Mouse (Mus musculus) hindbrain, embryonic 14.5 days (tissue): ENCODE results near the gene Tnfsf12. TPM values are rescaled to one million over a fixed set of nuclear protein-coding genes. Genes with fewer than 3 reads are reported as not detected.
"Not testable (repeated sequence)": the region's sequence is repeated elsewhere in the genome, so short reads cannot be mapped to it uniquely, and the experiment has no call there.

Experiments used
- ATAC-seq: fragments of 200-750 bp; cut with Nextera tagmentation; 2 replicates; pipeline ENCODE4 v1.8.0; 2017; ENCODE audit warnings: moderate number of reproducible peaks, mild to moderate bottlenecking, moderate TSS enrichment, moderate library complexity; ENCODE audit not compliant: low FRiP score
- DNase-seq: peaks from one replicate; pipeline ENCODE4 v3.0.0-alpha.2; 2015; ENCODE audit warnings: low spot score
- H3K27ac ChIP-seq: fragments of 300-500 bp; sonication (generic); 2 replicates; pipeline ENCODE4 v1.5.1; 2014; ENCODE audit warnings: mild to moderate bottlenecking, moderate library complexity
- H3K27me3 ChIP-seq: fragments of 300-500 bp; sonication (generic); 2 replicates; pipeline ENCODE4 v1.6.1; 2014; ENCODE audit warnings: mild to moderate bottlenecking, low read length, mixed read lengths; ENCODE audit not compliant: control insufficient read depth, insufficient read depth
- H3K36me3 ChIP-seq: fragments of 300-500 bp; sonication (generic); replicated peaks from 2 replicates; pipeline ENCODE4 v1.6.1; 2014; ENCODE audit not compliant: control insufficient read depth, insufficient read depth
- H3K4me1 ChIP-seq: fragments of 300-500 bp; sonication (generic); replicated peaks from 2 replicates; pipeline ENCODE4 v1.6.1; 2014; ENCODE audit warnings: antibody characterized with exemption, low read length, mixed read lengths; ENCODE audit not compliant: control insufficient read depth, insufficient read depth
- H3K4me2 ChIP-seq: fragments of 300-500 bp; sonication (generic); replicated peaks from 2 replicates; pipeline ENCODE4 v1.6.1; 2014; ENCODE audit warnings: mild to moderate bottlenecking, moderate library complexity
- H3K4me3 ChIP-seq: fragments of 300-500 bp; sonication (generic); replicated peaks from 2 replicates; pipeline ENCODE4 v1.5.1; 2014; ENCODE audit warnings: mild to moderate bottlenecking, low read length
- H3K9ac ChIP-seq: fragments of 300-500 bp; sonication (generic); 2 replicates; pipeline ENCODE4 v1.6.1; 2014
- H3K9me3 ChIP-seq: fragments of 300-500 bp; sonication (generic); 2 replicates; pipeline ENCODE4 v1.6.1; 2016; ENCODE audit warnings: low read length; ENCODE audit not compliant: control insufficient read depth
- WGBS: fragments of 180-500 bp; shearing (Covaris S2); extraction: QIAGEN DNeasy Blood & Tissue Kit; methylation state at CpG from one replicate; pipeline ENCODE4 v1.1.7; 2014; 5-methylcytosine and 5-hydroxymethylcytosine counted together
- polyA plus RNA-seq: library from polyadenylated mRNA; unstranded; fragments of >200 nt; fragmentation: Nextera tagmentation; extraction: Ambion mirVana; gene quantifications from 2 replicates; pipeline ENCODE4 v1.2.1, GENCODE M21; 2014

Tnfsf12 gene
- polyA plus RNA-seq, 1 experiment from 2014 or later = 4.2 TPM

DNA sequence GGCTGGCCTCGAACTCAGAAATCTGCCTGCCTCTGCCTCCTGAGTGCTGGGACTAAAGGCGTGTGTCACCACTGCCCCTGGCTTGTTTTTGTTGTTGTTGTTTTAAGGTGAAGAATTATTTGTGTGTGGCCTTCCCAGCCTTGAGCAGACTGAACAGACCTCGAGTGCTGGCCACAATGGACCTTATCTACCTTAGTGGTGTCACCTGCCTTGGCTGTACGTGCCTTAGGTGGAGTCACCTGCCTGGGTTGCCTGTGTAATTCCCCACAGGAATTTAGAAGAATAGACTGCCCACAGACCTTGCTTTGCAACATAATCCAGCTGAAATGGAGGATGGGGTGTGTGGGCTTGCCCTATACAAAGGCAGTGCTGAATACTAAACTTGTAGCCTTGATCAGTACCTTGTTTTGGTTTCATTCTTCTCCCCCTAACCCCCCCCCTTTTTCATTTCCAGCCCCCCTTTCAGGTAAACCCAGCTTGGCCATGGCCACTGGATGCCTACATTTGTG lies 12.3 kb upstream of the Tnfsf12 start:
- no peak overlapping the region for H3K9ac ChIP-seq
- WGBS = 88% methylated on average over 4 of the region's 4 CpGs

DNA sequence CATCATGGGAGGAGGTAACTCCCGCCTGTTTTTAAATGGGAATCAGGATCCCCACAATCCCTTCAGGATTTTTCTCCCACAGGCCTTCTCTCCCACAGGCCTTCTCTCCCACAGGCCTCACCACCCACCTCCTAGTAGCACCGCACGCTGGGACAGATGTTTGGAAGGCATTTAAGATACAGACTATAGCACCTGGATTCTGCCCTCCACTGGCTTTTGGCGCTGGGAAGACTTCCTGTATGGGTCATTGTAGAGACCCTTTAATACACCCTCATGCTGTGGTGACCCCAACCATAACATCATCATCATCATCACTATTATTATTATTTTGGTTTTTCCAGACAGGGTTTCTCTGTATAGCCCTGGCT lies 11.8 kb upstream of the Tnfsf12 start:
- Histone ChIP-seq H3K9ac (no peak overlapping the region), H3K27me3 (no peaks in the 10 kb centered on the region), H3K27ac (no peak overlapping the region), H3K4me1 (no peaks in the 10 kb centered on the region), H3K4me2 (no peak overlapping the region), H3K9me3 (no peaks in the 10 kb centered on the region), H3K4me3 (no peak overlapping the region), H3K36me3 (no peaks in the 10 kb centered on the region)
- DNase-seq (no peak), ATAC-seq (no peak)
- 92% methylated on average over 4 of the region's 4 CpGs for WGBS

More for the DNA sequence above, 12.3 kb upstream of the Tnfsf12 start:
- H3K4me2 ChIP-seq = no peak overlapping the region
- ATAC-seq (no peak), DNase-seq (no peak)
- H3K9me3 ChIP-seq = no peaks in the 10 kb centered on the region
- no peaks in the 10 kb centered on the region for H3K27me3 ChIP-seq
- no peaks in the 10 kb centered on the region for H3K36me3 ChIP-seq
- H3K4me3 ChIP-seq = no peak overlapping the region
- H3K4me1 ChIP-seq = no peaks in the 10 kb centered on the region
- no peak overlapping the region for H3K27ac ChIP-seq

DNA sequence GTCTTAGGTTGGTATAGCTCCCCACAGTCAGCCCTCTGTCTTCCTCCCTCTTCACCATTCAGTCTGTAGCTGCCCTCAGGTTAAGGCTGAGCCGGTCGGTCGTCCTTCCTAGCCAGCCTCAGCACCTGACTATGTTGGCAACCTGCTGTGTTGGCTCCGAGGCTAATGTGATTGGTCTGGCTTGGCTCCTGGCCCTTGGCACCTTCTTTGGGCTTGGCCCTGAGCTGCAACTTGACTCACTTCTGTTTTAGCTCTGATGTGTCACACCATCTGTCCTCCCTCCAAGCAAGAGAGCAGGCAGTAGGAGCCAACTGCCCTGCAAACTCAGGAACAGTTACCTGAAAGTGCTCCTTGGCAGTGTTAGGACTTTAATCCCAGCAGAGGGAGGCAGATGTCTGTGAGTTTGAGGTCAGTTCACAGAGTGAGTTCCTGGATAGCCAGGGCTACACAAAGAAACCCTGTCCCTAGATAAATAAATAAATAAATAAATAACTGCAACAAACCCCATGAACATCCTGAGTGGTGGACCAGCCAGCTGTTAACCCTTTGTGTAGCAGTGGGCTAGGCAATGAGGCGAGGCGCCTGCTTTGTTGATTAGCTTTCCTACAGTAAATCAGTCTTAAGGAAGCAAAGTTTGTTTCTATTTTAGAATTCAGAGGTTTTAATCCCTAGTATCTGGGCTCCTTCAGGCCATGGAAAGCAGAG lies 11.3 kb upstream of the Tnfsf12 start:
- H3K27me3 ChIP-seq = no peaks in the 10 kb centered on the region
- H3K27ac ChIP-seq = no peak overlapping the region
- no peak overlapping the region for H3K9ac ChIP-seq
- no peaks in the 10 kb centered on the region for H3K9me3 ChIP-seq
- H3K4me3 ChIP-seq = no peak overlapping the region
- H3K4me2 ChIP-seq = no peak overlapping the region
- ATAC-seq = no peak
- WGBS = 50% methylated on average over 6 of the region's 6 CpGs
- H3K36me3 ChIP-seq = no peaks in the 10 kb centered on the region
- H3K4me1 ChIP-seq = no peaks in the 10 kb centered on the region
- no peak for DNase-seq

DNA sequence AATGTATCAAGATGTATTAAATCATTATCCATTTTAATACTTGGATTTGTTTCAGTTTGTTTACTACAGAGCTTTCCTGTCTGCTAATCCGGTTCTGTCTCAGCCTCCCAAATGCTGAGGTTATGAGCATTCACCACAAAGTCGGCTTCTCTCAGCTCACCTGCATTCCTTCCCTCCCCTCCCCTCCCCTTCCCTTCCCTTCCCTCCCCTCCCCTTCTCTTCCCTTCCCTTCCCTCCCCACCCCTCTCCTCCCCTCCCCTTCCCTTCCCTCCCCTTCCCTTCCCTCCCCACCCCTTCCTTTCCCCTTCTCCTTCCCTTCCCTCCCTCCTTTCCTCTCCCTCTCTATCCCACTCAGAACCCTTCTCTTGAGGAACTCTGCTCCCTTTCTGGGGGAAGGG lies 9.0 kb upstream of the Tnfsf12 start:
- Histone ChIP-seq H3K27me3 (no peaks in the 10 kb centered on the region), H3K4me3 (no peak overlapping the region), H3K4me1 (no peaks in the 10 kb centered on the region), H3K9ac (no peak overlapping the region), H3K9me3 (no peaks in the 10 kb centered on the region), H3K27ac (no peak overlapping the region), H3K36me3 (no peaks in the 10 kb centered on the region), H3K4me2 (no peak overlapping the region)
- 57% methylated on average over 2 of the region's 2 CpGs for WGBS
- DNase-seq (no peak), ATAC-seq (no peak)

DNA sequence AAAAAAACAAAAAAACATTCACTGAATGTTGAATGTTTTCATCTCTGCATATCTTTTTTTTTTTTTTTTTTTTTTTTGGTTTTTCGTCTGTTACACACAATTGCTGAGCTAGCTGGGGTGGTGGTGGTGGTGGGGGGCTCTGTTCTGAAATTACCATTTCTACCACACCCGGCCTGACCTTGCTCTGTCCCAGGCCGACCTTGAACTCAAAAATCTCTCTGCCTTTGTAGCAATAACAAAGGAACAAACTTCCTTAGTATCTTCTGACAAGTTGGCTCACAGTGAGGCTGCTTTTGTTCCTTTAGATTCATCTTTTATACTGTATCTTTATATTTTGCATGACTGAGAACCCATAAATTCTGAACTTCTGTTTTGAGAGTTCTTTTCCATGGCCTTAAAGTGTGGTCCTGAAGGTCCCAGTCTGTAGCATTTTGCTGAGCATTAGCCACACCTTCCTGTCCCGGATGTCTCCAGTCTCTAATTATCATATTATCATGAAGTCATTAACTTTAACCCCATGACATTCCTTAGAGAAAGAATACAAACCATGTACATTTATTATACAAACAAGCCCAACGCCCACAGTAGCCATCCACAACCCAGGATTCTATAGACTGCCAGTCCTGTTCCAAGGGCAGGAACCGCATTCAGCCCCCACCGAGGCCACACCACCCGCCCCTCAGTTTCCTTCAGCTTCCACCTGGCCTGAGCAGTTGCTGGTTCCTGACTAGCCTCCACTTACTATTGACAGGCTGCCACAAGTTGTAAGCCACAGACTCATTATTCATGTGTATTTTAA lies 8.4 kb upstream of the Tnfsf12 start:
- Histone ChIP-seq H3K36me3 (no peaks in the 10 kb centered on the region), H3K27me3 (no peaks in the 10 kb centered on the region), H3K4me2 (no peak overlapping the region), H3K27ac (no peak overlapping the region), H3K4me3 (no peak overlapping the region), H3K9me3 (no peaks in the 10 kb centered on the region), H3K4me1 (no peaks in the 10 kb centered on the region), H3K9ac (no peak overlapping the region)
- no peak for DNase-seq
- 67% methylated on average over 8 of the region's 8 CpGs for WGBS
- no peak for ATAC-seq

DNA sequence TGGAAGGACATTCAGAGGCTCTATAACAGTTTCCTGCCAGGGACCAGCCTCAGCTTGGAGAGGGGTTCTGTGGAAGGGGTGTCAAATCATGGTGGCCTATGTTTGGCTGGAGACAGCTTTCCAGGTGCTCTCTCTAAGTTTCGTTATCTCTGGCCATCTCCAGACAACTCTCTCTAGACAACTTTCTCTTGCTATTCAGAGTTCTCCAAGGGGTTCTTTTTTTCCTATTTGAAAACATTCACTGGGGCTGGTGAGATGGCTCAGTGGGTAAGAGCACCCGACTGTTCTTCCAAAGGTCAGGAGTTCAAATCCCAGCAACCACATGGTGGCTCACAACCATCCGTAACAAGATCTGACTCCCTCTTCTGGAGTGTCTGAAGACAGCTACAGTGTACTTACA lies 7.7 kb upstream of the Tnfsf12 start:
- not testable (repeated sequence) for H3K4me3 ChIP-seq, H3K27me3 ChIP-seq, H3K4me2 ChIP-seq, H3K4me1 ChIP-seq, ATAC-seq, H3K27ac ChIP-seq, H3K9me3 ChIP-seq, H3K9ac ChIP-seq, DNase-seq, H3K36me3 ChIP-seq
- 56% methylated on average over 2 of the region's 3 CpGs for WGBS

DNA sequence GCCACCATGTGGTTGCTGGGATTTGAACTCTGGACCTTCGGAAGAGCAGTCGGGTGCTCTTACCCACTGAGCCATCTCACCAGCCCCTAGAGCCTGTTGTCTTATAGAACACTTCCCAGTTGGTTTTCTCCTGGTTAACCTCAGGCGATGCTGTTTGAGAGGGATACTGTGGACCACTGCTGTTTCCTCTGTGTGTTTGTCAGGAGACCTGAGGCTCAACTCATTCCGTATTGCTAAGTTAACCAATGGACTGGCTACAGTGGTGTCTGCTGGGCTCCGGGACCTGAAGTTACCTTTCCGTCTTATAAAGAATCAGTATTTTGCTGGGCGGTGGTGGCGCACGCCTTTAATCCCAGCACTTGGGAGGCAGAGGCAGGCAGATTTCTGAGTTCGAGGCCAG lies 7.2 kb upstream of the Tnfsf12 start:
- H3K27ac ChIP-seq, H3K4me1 ChIP-seq, H3K9ac ChIP-seq, H3K4me2 ChIP-seq, ATAC-seq, DNase-seq, H3K36me3 ChIP-seq, H3K4me3 ChIP-seq, H3K27me3 ChIP-seq, H3K9me3 ChIP-seq: not testable (repeated sequence)
- WGBS = 95% methylated on average over 10 of the region's 10 CpGs

DNA sequence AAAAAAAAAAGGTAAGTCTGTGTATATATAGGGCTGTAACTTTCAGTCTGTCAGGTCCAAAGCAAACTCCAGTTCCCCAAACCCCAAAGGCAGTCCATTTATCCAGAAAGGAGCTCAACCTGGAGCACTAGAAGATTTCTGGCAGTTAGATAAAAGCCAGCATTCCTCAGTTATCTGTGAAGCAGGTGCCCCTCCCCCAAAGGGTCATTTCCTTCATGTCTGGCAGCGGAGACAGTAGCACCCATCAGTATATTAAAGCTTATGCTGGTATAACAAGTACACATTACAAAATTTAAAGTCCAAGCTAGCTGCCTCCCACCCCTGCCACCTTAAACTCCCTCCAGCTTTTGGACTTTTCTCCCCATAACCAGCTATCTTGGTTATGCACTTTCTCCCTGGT lies 3.9 kb upstream of the Tnfsf12 start:
- no peak overlapping the region for H3K9ac ChIP-seq
- WGBS = 81% methylated on average over 1 of the region's 1 CpGs
- no peak for ATAC-seq

DNA sequence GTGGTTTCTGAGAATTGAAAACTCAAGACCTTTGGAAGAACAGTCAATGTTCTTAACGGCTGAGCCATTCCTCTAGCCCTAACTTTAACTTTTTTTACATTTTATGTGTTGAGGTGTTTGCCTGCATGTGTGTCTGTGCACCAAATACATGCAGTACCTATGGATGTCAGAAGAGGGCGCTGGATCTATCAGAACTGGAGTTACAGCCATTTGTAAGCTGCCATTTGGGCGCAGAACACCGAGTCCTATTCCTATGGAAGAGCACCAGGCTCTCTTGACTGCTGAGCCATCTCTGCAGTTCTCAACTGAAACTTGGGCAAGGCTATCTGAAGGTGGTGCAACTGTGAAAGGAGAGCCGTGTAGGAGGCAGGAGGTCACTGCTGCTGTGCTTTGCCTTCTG lies 2.9 kb upstream of the Tnfsf12 start:
- Histone ChIP-seq H3K9me3 (no peaks in the 10 kb centered on the region), H3K27me3 (no peaks in the 10 kb centered on the region), H3K36me3 (no peaks in the 10 kb centered on the region), H3K4me1 (peaks cover 3% of the 10 kb centered on the region; the same call in 1 of the 2 replicates), H3K27ac (no peak overlapping the region), H3K9ac (no peak overlapping the region), H3K4me2 (no peak overlapping the region), H3K4me3 (no peak overlapping the region)
- no peak for ATAC-seq
- DNase-seq = no peak
- WGBS = 71% methylated on average over 5 of the region's 5 CpGs

More for the DNA sequence above, 3.9 kb upstream of the Tnfsf12 start:
- DNase-seq = no peak
- H3K27ac ChIP-seq = no peak overlapping the region
- H3K36me3 ChIP-seq = no peaks in the 10 kb centered on the region
- no peaks in the 10 kb centered on the region for H3K27me3 ChIP-seq
- H3K4me1 ChIP-seq = peaks cover 3% of the 10 kb centered on the region; the same call in 1 of the 2 replicates
- no peak overlapping the region for H3K4me2 ChIP-seq
- H3K9me3 ChIP-seq = no peaks in the 10 kb centered on the region
- H3K4me3 ChIP-seq = no peak overlapping the region
